Mouse (Mus musculus) embryonic facial prominence, embryonic 11.5 days (tissue): ENCODE results near the gene Pde4dip. TPM values are rescaled to one million over a fixed set of nuclear protein-coding genes. Genes with fewer than 3 reads are reported as not detected.

Experiments used
- ATAC-seq: fragments of 200-750 bp; cut with Nextera tagmentation; replicated peaks from 2 replicates; pipeline ENCODE4 v1.8.0; 2017; ENCODE audit warnings: low read depth; ENCODE audit not compliant: insufficient number of reproducible peaks, low FRiP score, low TSS enrichment
- DNase-seq: peaks from one replicate; pipeline ENCODE4 v3.0.0-alpha.2; 2015; ENCODE audit warnings: low spot score
- H3K27ac ChIP-seq: fragments of 300-500 bp; sonication (generic); replicated peaks from 2 replicates; pipeline ENCODE4 v1.5.1; 2014; ENCODE audit warnings: mild to moderate bottlenecking, low read depth, low read length, control low read depth
- H3K27me3 ChIP-seq: fragments of 300-500 bp; sonication (generic); 2 replicates; pipeline ENCODE4 v1.6.1; 2014; ENCODE audit warnings: mild to moderate bottlenecking, low read length, moderate library complexity, mixed read lengths; ENCODE audit not compliant: control insufficient read depth, insufficient read depth
- H3K36me3 ChIP-seq: fragments of 300-500 bp; sonication (generic); replicated peaks from 2 replicates; pipeline ENCODE4 v1.6.1; 2014; ENCODE audit warnings: low read depth, mild to moderate bottlenecking, low read length, moderate library complexity, mixed read lengths; ENCODE audit not compliant: control insufficient read depth, insufficient read depth
- H3K4me1 ChIP-seq: fragments of 300-500 bp; sonication (generic); 2 replicates; pipeline ENCODE4 v1.6.1; 2014; ENCODE audit warnings: low read length, mixed read lengths; ENCODE audit not compliant: control insufficient read depth, insufficient read depth
- H3K4me2 ChIP-seq: fragments of 300-500 bp; sonication (generic); 2 replicates; pipeline ENCODE4 v1.6.1; 2014; ENCODE audit warnings: low read depth, mild to moderate bottlenecking, control low read depth, low read length, moderate library complexity
- H3K4me3 ChIP-seq: fragments of 300-500 bp; sonication (generic); 2 replicates; pipeline ENCODE4 v1.5.1; 2014; ENCODE audit warnings: low read depth, low read length, control low read depth
- H3K9ac ChIP-seq: fragments of 300-500 bp; sonication (generic); replicated peaks from 2 replicates; pipeline ENCODE4 v1.6.1; 2014; ENCODE audit warnings: mild to moderate bottlenecking, control low read depth, low read length
- H3K9me3 ChIP-seq: fragments of 300-500 bp; sonication (generic); replicated peaks from 2 replicates; pipeline ENCODE4 v1.6.1; 2016; ENCODE audit warnings: mild to moderate bottlenecking, low read length, inconsistent platforms, mixed read lengths; ENCODE audit not compliant: control insufficient read depth
- WGBS: fragments of 180-500 bp; shearing (Covaris S2); extraction: QIAGEN DNeasy Blood & Tissue Kit; methylation state at CpG from one replicate; pipeline ENCODE4 v1.1.7; 2014; 5-methylcytosine and 5-hydroxymethylcytosine counted together
- polyA plus RNA-seq: library from polyadenylated mRNA; unstranded; fragments of >200 nt; fragmentation: Nextera tagmentation; extraction: Ambion mirVana; gene quantifications from 2 replicates; pipeline ENCODE4 v1.2.1, GENCODE M21; 2014

The Pde4dip gene
- polyA plus RNA-seq, 1 experiment from 2014 or later = 29.2 TPM

GRCm38 (mm10) chr3:97823438-97823837 lies 65.1 kb downstream of the Pde4dip start:
- DNase-seq (no peak), ATAC-seq (no peak)
- Histone ChIP-seq H3K4me2 (no peak overlapping the region), H3K4me1 (no peaks in the 10 kb centered on the region), H3K27me3 (peaks cover 3% of the 10 kb centered on the region; the same call in 1 of the 2 replicates), H3K9ac (no peak overlapping the region), H3K36me3 (no peaks in the 10 kb centered on the region), H3K9me3 (no peaks in the 10 kb centered on the region), H3K27ac (no peak overlapping the region), H3K4me3 (no peak overlapping the region)
- WGBS = 18% methylated on average over 6 of the region's 6 CpGs

GRCm38 (mm10) chr3:97819050-97819449 lies 69.5 kb downstream of the Pde4dip start:
- ATAC-seq (no peak), DNase-seq (no peak)
- Histone ChIP-seq H3K36me3 (no peaks in the 10 kb centered on the region), H3K4me3 (no peak overlapping the region), H3K9ac (no peak overlapping the region), H3K27ac (no peak overlapping the region), H3K27me3 (peaks cover 3% of the 10 kb centered on the region; the same call in 1 of the 2 replicates), H3K9me3 (no peaks in the 10 kb centered on the region), H3K4me2 (no peak overlapping the region), H3K4me1 (no peaks in the 10 kb centered on the region)
- 52% methylated on average over 3 of the region's 3 CpGs for WGBS

- 70% methylated on average over 1 of the region's 1 CpGs for WGBS
- no peak overlapping the region for H3K4me3 ChIP-seq
- no peak overlapping the region for H3K4me2 ChIP-seq
- H3K4me1 ChIP-seq = no peaks in the 10 kb centered on the region
- no peak overlapping the region for H3K9ac ChIP-seq
- no peaks in the 10 kb centered on the region for H3K9me3 ChIP-seq
- no peaks in the 10 kb centered on the region for H3K36me3 ChIP-seq
- DNase-seq (no peak), ATAC-seq (no peak)
- no peak overlapping the region for H3K27ac ChIP-seq
- H3K27me3 ChIP-seq = peaks cover 3% of the 10 kb centered on the region; the same call in 1 of the 2 replicates
Measured at GRCm38 (mm10) chr3:97818383-97818982, 70.0 kb downstream of the Pde4dip start.

- Histone ChIP-seq H3K27ac (no peak overlapping the region), H3K4me1 (no peaks in the 10 kb centered on the region), H3K9ac (no peak overlapping the region), H3K9me3 (no peaks in the 10 kb centered on the region), H3K4me3 (no peak overlapping the region), H3K27me3 (no peaks in the 10 kb centered on the region), H3K4me2 (no peak overlapping the region), H3K36me3 (no peaks in the 10 kb centered on the region)
- ATAC-seq (no peak), DNase-seq (peak; percentile 20)
- 25% methylated on average over 7 of the region's 7 CpGs for WGBS
Measured at GRCm38 (mm10) chr3:97811651-97812399, 76.7 kb downstream of the Pde4dip start.

GRCm38 (mm10) chr3:97811158-97811557 lies 77.3 kb downstream of the Pde4dip start:
- Histone ChIP-seq H3K4me3 (no peak overlapping the region), H3K4me2 (no peak overlapping the region), H3K4me1 (no peaks in the 10 kb centered on the region), H3K27me3 (no peaks in the 10 kb centered on the region), H3K27ac (no peak overlapping the region), H3K9me3 (no peaks in the 10 kb centered on the region), H3K9ac (no peak overlapping the region), H3K36me3 (no peaks in the 10 kb centered on the region)
- ATAC-seq = no peak
- WGBS = 21% methylated on average over 6 of the region's 6 CpGs
- no peak for DNase-seq

- Histone ChIP-seq H3K27ac (no peak overlapping the region), H3K4me3 (no peak overlapping the region), H3K4me1 (no peaks in the 10 kb centered on the region), H3K4me2 (no peak overlapping the region), H3K9ac (no peak overlapping the region), H3K36me3 (no peaks in the 10 kb centered on the region), H3K9me3 (no peaks in the 10 kb centered on the region), H3K27me3 (no peaks in the 10 kb centered on the region)
- 96% methylated on average over 2 of the region's 2 CpGs for WGBS
- ATAC-seq (no peak), DNase-seq (no peak)
Measured at GRCm38 (mm10) chr3:97810334-97810733, 78.2 kb downstream of the Pde4dip start.

- H3K27me3 ChIP-seq = no peaks in the 10 kb centered on the region
- H3K9me3 ChIP-seq = no peaks in the 10 kb centered on the region
- no peak for ATAC-seq
- H3K4me2 ChIP-seq = no peak overlapping the region
- H3K36me3 ChIP-seq = no peaks in the 10 kb centered on the region
- H3K4me1 ChIP-seq = no peaks in the 10 kb centered on the region
- no peak overlapping the region for H3K4me3 ChIP-seq
- no peak overlapping the region for H3K27ac ChIP-seq
- H3K9ac ChIP-seq = no peak overlapping the region
- DNase-seq = no peak
- 96% methylated on average over 2 of the region's 2 CpGs for WGBS
Measured at GRCm38 (mm10) chr3:97805559-97805958, 82.9 kb downstream of the Pde4dip start.

- ATAC-seq = no peak
- H3K4me1 ChIP-seq = no peaks in the 10 kb centered on the region
- WGBS = 42% methylated on average over 3 of the region's 3 CpGs
Measured at GRCm38 (mm10) chr3:97803675-97804074, 84.8 kb downstream of the Pde4dip start.

More at GRCm38 (mm10) chr3:97803675-97804074, 84.8 kb downstream of the Pde4dip start:
- Histone ChIP-seq H3K27ac (no peak overlapping the region), H3K9me3 (no peaks in the 10 kb centered on the region), H3K27me3 (no peaks in the 10 kb centered on the region), H3K9ac (no peak overlapping the region), H3K4me2 (no peak overlapping the region), H3K4me3 (no peak overlapping the region), H3K36me3 (no peaks in the 10 kb centered on the region)
- DNase-seq = peak; percentile 22
